Mouse (Mus musculus) ES-E14 (cell line): ENCODE measurements around the gene Dok1.

ENCODE experiments used
- CHD2 ChIP-seq: IDR thresholded peaks from 2 replicates; pipeline ENCODE4 v1.6.1; 2014; ENCODE audit warnings: mild to moderate bottlenecking, low read depth, low read length, inconsistent platforms
- ZNF384 ChIP-seq: IDR thresholded peaks from 2 replicates; pipeline ENCODE4 v1.6.1; 2012; ENCODE audit warnings: low read depth, low read length, inconsistent platforms

DNA sequence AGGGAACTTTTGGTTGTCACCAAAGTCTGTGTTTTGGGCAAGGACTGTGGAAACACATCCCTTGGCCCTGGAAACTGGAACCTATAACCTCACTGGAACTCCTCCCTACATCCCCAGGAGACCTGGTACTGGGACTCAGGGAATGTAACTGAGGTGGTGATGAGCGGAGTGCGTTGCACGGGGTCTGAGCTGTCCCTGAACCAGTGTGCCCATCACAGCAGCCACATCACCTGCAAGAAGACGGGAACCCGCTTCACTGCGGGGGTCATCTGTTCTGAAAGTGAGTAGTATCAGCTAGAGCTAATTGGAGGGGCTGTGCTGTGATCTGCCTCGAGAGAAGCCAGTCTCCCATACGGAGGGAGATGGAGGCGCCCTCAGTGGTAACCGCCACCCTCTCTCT, 16.1 kb upstream of the Dok1 start:
- TF ChIP-seq ZNF384 (no peak), CHD2 (no peak)
